Mouse (Mus musculus) liver (tissue): ENCODE data around the gene Tbx19.

Experiments used
- DNase-seq: peaks from one replicate; pipeline ENCODE4 v3.0.0-alpha.2; 2020; ENCODE audit warnings: mixed read lengths

Gene Tbx19

DNA sequence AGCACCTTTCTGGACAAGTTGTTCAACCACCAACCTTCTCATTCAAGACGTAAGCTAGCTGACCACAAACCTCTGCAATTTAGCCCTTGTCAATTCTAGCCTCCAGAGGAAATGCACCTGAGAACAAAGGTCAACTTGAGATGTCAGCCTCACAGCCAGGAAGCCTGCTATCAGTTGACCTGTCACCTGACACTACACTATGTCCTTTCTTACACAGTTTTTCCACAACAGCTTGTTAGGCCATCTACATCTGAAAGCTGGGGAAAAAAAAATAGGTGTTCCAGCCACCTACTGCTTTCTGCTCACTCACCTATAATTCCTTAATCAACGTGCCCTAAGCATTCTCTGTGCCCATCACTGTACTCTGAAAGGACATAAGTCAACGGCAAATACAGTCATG lies 23.6 kb upstream of the Tbx19 start:
- no peak for DNase-seq

DNA sequence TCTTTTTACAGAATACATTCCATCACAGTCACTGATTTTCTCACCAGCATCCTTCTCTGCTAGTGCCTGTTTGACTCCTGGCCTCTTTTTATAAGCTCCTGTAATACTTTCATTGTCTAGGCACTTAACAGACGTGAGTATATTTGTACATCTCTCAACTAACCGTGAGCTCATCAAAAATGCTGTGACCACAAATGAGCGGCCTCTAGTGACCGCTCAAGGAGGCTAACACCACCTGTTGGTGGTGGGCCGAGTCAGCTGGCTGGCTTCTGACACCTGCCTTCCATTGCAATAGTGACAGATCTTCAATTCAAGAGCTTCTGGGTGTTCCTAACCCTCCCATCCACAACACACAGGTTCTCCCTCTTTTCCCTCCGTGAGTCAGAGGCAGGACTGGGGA lies 22.8 kb upstream of the Tbx19 start:
- DNase-seq: no peak

DNA sequence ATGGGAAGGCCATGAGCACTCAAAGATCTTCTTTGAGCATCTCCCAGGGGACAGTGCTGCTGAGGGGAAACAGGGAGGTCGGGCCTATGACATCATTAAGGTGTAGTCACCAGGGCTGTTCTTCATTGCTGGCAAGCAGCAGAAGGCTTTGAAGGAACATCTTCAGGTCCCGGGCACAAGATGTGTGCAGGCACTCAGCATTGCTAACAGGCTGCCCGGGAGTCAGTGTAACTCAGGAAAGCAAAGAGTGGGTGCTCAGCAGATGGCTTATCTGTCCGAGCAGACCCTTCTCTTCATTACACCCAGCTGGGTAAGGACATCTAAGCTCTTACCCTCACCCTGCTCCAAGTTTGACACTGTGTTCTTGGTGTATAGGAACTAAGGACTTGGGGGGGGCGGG lies 18.7 kb upstream of the Tbx19 start:
- no peak for DNase-seq

DNA sequence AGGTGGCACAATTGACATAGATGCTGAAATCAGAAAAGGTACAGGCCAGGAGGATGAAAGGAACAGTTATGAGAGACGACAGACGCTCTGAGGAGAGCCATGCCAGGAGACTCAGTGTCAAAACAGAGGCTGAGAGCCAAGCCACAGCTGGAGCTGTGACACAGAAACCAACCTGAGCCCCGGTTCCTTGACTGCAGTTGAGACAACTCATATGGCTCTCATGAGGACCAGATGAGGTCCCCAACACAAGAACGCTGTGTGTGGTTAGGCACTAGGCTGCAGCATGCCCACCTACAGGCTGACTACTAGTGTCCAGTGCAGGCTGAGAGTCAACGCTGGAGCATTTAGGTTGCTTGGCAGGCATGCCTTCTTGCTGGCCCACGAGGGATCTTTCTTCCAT lies 17.5 kb upstream of the Tbx19 start:
- DNase-seq: no peak

DNA sequence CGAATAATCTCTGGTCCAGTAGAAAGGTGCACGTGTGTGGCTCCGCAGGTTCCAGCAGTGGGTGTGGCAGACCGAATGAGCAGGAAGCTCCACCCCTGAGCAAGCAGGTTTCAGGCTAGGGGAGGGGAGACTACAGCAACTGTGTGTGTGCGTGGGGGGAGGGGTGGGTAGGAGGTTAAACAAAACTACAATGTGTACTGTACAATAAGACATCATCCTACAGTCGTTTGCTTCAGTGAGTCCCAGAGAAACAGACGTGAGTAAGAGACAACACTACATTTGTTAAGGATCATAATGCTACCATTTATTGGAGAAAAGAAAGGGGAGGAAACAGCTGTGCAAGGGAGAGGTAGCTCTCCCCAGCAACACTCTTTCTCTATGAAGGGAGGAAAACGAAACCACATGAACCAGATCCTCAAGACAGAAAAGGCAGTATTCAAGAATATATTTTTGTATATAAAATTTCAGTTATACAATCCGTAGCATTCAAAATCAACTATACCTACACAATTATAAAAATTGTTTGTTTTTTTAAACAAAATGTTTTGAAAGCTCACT lies 13.6 kb upstream of the Tbx19 start:
- DNase-seq: no peak

DNA sequence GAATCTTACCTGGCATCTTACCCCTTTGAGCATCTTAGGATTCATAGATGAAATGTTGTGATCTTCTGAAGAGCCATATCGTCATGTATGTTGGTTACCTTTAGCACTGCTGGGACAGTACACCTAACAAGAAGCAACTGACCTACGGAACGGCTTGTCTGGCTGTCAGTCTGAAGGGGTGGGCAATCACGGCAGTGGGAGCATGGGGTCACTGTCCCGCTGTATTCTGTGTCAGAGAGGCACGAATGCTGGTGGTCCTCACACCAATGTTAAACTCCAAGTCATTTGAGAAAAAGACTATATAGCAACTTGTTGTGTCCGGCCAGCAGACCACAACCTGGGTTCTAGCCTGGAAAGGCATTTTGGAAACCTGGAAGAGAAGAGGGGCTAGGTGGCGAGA lies 10.7 kb upstream of the Tbx19 start:
- DNase-seq: no peak

DNA sequence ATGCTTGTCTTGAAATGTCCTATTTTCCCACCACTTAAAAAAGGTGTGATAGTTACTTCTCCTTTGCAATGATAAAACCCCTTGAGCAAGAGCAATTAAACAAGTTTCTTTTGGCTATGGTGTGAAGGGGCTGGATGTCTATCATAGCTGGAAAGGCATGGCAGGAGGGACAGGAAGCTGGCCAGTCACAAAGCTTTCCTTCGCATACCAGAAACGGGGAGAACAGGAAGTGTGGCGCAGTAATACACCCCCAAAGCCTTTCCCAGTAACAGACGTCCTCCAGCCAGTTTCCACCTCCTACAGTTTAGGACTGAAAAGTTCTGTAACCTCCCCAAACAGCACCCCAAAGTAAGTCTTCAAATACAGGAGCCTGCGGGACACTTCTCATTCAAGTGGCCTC lies 9.6 kb upstream of the Tbx19 start:
- no peak for DNase-seq

DNA sequence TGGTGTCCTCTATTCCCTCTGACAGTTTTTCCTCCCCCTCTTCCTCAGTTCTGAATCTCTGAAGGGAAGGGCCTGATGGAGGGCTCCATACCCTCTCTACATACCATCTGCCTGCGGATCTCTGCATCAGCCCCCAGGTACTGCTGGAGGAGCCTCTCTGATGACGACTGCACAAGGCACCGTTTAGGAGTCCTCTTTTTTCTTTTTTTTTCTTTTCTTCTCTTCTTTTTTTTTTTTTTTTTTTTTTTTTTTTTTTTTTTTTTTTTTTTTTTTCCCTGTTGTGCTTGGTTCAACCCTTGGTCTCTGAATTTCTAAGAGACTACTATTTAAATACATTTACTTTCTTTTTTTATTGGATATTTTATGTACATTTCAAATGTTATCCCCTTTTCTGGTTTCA lies 8.9 kb upstream of the Tbx19 start:
- no peak for DNase-seq

DNA sequence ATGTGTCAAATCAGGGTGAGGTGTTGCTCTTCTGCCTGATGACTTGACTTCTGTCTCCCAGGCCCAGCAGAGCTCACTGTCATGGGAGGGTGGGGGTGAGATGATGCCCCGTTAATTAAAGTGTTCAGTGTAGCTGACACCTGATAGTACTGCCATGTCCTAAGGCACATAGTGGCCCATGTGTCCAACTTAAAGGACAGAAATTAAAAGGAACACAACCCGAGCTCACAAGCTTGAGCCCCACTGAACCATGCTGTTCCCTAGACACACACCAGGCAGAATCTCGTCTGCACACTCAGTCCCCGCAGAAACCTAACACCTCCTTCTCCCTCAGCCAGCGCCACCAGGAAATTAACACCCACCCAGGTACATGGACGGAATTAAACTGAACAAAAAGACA lies 4.3 kb upstream of the Tbx19 start:
- no peak for DNase-seq

DNA sequence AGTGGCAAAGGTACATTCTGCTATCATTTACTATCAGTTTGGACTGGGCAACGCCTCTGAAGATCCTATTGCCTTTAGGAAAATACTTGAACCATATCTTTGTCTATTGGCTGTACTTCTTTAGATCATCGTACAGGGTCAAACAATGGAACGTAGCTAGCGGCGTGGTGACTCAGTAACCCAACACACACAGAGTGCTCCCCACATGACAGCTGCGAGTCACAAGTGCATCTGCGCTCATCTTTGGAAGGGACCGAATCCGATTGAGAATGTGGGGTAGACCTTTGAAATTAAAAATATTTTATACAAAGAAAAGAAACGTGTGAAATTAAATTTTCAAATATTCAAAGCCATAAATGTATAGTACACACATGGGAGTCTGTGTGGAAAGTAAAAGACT lies 1.7 kb downstream of the Tbx19 start:
- no peak for DNase-seq

DNA sequence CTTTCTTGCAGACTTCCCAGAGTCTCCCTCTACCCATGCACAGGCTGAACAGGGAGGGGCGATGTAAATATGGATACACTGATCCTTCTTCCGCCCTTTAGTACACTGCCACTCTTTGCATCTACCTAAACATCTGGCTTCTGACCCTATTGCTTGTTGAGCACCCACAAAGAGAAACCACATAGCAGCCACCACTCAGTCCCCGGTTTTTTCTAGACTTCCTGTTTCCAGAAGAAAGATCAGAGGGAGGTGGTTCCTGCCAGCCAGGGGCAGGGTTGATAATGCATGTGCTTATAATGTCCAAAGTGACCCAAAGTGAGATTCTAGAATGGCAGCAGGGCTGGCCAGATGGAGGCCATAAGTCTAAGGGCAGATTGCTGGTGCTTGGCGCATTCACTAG lies 6.4 kb downstream of the Tbx19 start:
- no peak for DNase-seq

DNA sequence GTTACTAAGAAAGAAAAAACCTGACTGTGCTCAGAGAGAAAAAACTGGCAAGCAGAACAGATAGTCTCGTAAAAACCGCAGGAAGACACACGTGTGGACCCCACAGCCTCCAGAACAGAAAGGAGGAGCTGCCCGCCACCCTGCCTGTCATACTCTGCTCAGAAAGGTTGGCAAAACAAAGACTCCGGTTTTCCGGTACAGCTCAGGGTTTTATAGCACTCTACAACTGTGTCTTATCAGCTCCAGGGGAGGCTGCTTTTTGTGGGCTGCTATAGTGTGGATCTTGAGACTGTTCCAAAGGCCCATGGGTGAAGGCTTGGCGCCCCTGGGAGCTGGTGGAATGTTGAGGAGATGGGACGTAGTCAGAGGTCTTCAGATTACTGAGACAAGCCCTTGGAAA lies 9.4 kb downstream of the Tbx19 start:
- DNase-seq: no peak

DNA sequence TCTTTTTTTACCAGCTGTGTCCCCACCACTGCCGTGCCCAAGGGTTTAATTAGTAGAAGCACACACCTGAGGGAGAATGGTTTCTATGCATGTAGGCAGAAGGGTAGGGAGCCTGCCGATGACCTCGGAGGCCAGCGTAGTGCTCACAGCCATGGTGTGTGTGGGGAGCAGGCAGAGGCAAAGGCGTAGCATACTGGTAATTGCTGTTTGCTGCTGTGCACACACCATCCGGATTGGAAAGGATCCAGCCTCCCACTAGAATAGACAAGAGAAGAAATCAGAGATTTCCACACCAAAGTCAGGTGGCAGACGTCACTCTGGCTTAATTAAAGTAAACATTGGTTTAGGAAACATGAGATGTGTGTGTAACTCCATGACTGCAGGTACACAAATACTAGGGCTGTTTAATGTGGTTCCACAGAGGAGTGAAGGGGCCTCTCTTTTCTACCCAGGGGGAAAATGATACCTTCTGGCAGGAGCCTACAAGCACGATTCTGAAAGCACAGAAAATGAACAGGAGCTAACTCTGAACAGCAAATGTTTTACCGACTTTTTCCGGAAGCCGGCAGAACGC lies 18.1 kb downstream of the Tbx19 start:
- no peak for DNase-seq

DNA sequence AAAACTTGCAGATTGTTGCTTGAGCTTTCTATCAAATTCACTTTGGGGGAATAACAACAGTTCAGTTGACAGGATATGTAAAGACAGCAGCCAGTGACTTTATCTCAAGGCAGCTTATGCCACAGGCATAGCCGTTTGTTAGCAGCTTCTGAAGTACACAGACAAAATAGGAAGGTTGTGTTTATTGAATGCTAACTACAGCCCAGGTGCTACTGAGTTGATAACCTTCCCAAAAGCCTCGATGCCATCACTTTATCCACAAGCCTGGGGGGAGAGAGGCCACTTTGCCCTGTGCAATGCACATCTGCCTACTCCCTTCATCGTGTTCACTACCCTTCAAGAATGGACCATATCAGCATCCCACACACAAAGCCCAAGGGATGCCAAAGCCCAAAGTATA lies 20.3 kb downstream of the Tbx19 start:
- DNase-seq: no peak

DNA sequence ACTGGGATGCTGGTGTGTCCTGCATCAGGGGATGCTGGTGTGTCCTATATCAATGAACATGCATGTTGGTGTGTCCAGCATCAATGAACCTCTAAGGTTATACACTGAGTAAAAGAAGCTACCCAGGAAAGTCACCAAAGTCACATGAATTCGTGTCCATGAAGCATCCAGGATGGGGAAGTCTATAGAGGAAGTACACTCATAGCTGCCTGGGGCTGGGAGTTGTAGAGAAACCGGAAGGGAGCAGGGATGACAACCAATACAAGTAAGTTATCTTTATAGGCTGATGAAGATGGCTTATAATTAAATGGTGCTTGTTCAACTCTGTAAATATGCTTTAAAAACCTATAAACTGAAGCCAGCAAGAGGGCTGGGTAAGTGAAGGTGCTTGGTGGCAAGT lies 26.7 kb downstream of the Tbx19 start:
- no peak for DNase-seq

DNA sequence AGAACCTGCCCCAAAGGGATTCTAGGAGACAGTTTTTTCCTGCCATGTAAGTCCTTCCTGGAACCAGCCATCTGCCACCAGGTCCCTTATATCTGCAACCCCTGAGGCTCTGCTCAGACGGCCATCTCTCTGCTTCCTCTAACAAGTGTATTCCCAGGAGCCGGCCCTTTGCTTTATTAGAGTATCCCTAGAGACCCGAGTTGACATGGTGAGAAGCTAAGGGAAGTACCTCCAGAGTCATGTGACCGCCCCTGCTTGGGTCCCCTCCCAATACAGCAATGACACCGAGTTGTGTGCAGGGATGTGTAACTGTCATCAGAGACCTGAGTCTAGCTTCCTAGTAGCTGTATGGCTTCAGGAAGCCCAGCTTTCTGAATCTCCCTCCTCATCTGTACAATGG lies 27.3 kb downstream of the Tbx19 start:
- no peak for DNase-seq

DNA sequence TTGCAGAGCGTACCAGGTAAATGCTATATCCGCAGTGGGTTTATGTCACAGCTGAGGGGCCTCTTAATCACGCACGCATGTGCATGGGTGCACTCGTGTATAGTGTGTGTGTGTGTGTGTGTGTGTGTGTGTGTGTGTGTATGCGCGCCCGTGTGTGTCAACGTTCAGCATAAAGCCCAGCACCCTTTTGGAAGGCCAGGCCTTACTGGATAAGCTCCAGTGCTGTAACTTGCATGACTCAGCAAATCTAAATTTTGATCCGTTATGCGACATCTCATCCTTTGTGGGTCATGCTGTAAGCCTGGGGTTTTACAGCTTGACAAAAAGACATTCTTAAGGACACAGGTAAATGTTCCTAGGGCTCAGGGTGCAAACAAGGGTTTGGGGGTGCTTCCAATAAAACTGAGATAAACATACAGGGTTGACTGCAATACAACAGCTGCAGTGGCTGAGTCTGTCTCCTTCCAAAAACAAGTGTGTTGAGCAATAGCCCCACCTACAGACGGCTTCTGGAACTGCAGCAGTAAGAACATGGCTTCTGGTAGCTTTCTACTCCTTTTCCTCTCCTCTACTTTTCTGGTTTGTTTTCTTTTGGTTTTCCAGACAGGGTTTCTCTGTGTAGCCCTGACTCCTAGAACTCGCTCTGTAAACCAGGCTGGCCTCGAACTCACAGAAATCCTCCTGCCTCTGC lies 28.2 kb downstream of the Tbx19 start:
- DNase-seq: peak; percentile 83

DNA sequence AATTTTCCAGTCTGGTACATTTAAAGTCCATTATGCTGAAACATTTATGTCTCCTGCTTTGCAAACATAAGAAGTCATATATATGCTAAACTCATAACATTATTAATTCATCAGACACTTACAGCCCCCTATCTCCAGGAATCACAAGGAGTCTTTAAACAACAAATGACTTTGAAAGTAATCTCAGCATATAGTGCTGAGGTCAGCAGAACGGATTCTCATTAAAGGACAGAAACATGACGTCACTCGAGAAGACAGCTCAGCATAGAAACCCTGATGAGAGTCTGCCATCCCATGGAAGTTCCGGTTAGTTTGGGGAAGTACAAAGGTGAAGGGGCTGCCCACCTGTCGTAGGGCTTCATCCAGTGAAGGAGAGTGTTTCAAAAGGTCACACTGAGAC lies 31.0 kb downstream of the Tbx19 start:
- DNase-seq: no peak

DNA sequence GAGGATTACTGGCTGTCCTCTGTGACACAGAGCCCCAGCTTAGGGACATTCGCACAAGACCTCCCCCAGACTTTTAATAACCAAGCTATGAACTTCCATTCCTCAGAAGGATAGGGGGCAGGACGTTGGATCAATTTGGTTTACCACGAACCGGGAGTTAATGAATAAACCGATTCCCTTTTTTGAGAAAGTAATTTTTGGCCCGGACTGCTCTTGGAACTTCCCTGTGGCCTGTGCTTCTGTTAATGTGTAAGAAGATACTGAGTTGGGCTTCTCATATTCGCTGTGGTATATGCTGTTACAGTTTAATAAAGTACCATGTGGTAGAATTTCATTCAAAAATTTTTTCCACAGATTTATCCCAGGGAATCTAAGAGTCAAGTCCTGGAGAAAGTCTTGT lies 39.5 kb downstream of the Tbx19 start:
- DNase-seq: no peak

DNA sequence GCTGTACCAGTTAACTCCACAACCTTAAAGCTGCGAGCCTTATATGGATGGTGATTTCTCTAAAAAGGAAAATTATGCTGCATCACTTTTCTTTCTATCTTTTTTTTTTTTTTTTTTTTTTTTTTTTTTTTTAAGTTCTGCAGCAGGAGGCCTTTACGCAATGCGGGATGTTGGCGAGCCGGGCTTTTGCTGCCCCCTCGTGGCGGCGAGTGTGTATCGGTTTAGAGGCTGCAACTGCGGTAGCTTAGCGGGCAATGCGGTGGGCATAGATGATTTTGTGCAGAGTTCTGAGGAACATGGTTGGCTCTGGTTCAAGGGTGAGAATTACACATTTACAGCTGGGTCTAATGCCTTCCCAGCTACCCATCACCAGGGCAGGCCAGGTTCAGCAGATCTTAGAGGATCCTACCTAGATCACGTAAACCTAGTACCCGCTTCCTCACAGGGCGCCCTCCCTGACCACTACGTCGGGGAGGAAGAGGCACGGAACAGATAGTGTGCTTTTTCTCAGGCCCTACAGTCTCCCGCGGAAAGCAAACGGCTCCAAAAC lies 40.1 kb downstream of the Tbx19 start:
- DNase-seq: peak; percentile 87

DNA sequence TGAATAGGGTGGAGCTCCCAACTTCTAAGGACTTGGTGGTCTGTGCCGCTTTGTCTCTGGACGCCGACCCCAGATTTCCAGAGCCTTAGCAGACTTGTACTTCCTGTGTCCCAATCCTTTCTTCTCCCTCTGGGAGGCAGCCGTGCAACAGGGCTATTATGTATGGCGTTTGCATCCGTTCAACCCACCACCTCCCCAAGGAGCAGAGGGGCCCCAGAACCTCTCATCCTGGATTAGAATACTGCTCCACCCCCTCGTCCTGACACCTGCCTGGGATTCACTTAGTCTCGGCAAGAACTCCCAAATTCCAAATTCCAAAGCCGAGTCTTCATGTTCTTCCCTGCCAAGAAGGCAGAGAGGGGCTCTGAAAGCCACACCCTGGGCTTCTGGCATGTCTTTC lies 40.8 kb downstream of the Tbx19 start:
- no peak for DNase-seq

DNA sequence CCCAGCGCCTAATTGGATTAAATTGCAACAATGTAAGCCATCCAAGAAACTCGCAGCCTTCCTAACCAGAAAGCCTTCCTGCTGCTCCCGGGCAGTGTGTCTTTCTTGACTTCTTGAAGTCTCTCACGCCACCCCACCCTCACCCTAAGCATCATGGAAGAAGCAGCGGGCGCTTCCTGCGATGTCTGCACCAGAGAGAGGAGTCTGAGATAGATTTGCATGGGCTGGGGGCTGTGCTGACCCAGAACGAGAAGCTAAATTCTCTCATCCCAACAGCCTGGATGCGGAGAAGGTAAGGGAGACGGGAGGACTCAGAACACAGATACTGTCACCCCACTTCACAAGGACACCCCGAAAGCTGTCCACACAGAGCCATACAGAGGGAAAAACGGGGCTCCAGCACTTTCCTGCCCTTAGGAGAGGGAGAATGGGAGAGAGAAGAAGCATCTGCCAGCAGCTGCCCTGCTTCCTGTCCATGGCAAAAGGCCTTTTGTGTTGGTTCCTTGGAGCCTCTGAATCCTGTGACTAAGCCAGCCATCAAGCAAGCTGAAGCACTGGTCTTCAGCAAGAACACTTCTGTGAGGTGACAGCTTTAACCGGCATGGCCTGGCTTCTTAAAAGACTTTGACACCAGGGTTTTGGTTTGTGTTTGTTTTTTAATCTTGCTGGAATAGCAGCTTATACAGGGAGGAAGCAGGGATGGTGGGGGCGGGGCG lies 41.4 kb downstream of the Tbx19 start:
- no peak for DNase-seq

DNA sequence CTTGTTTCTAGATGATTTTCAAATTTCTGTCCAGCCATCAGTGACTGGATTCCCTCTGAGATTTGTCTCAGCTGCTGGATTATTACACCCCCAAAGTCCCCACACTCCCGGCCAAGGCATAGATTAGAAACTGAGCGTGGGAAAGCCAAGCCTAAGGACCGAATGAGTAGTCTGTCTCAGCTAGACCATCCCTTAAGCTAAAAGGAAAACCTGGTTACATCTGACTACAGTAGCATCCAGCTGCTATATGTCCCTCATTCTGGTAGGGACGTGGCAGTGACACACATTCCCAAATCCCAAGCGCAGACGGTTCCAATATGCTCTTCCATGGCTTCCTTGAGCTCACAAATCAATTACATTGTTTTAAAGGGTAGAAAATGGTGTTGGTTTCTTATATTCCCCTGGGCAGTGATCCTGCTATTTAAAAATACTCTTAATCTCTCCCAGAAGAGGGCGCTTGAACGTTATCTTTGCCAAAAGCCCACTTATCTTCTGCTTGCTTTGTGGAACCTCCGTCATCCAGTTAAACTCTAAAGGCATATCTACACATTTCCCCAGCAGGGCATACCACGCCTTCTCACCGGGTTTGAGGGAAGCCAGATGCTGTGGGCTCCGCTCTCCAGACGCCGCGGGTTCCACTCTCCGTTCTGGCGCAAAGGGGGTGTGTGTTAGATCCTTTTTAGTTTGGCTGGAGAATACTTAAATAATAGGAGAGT lies 46.0 kb downstream of the Tbx19 start:
- DNase-seq: peak; percentile 78
